Mouse (Mus musculus): Measurements from ENCODE around the gene Cox6b1. TPM values are rescaled to one million over a fixed set of nuclear protein-coding genes. Genes with fewer than 3 reads are reported as not detected.

Gene Cox6b1
- polyA plus RNA-seq, 1 experiment, result 273 TPM

DNA sequence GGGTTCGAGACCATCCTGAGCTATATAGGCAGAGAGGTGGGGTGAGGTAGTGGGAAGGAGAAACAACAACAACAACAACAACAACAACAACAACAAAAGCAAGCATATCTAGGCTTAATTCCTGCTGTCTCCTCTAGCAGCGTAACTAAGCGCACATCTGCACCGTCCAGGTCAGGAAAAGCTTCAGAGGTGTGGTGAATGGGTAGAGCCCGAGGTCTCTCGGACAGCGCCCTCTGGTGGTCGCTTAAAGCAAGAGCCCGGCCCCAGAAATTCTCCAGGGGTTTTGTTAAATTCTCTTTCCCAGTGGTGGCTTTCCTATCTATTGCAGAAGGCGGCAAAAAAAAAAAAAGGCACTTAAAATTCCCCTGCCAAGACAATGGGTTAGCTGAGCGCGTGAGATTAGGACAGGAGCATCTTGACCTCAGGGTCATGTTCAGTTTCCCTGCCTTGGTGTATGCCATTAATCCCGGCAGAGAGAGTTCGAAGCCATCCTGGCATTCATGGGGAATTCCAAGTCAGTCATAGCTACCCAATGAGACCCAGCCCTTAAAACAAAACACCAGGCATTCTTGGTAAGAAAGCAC is 12.3 kb downstream of the Cox6b1 start:
- DNase-seq, result peak; percentile 57
- Histone ChIP-seq H3K4me1 (ENCODE audit: control insufficient read depth, insufficient read depth, low read length) (no peaks in the 10 kb centered on the region), H3K4me3 (replicated peaks; ENCODE audit: extremely low read depth, low read depth, low read length) (no peak overlapping the region)
- TF ChIP-seq CTCF (IDR thresholded peaks at IDR 0.05; ENCODE audit: insufficient read depth, low read length), result peak; percentile 59
- TF ChIP-seq POLR2A (IDR thresholded peaks at IDR 0.05; ENCODE audit: borderline replicate concordance, extremely low read depth, low read depth, low read length), result no peak
- 19% methylated on average over 14 of the region's 14 CpGs for WGBS

DNA sequence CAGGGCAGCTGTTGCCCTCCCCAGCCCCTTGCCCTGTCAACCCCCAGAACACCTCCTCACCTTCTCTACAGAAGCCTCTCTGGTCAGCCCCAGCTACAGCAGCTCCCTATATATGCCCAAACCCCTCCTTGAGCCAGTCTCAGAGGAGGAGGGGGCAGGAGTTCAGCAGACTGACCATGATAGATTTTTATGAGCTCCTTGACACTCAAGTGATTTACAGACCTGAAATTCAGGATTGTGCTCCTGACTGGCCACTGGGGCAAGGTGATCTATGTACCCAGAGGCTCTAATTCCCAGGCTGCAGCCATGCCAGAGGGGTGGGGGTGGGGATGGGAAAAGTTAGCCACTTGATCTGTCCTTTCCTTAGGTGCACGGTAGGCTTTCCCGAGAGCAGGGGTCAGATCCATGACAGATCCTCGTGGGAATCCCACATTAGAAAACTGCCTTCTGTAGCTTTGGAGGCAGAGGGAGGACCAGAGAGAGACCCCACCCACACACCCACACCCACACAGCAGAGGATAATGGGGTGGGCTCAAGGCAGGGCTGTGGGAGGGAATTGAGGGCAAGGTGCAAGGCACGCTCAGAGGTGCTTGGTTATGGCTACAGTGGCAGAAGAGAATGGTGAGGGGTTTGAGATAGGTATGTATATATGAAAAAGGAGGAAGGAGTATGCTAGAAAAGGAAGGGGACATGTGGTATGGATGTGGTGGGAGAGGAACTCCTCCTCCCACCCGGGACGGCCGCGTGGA is 13.1 kb downstream of the Cox6b1 start, which contains the start of gene Upk1a:
Upk1a (minus strand) TSS at position 194 of the 749 bp plus-strand sequence.
- peaks cover under 1% of the 10 kb centered on the region; the same call in 1 of the 2 replicates for H3K4me1 ChIP-seq (ENCODE audit: control insufficient read depth, insufficient read depth, low read length)
- WGBS, result 71% methylated on average over 8 of the region's 8 CpGs
- no peak for DNase-seq
- H3K4me3 ChIP-seq (replicated peaks; ENCODE audit: extremely low read depth, low read depth, low read length), result no peak within 1 kb of the TSS
- TF ChIP-seq POLR2A (IDR thresholded peaks at IDR 0.05; ENCODE audit: borderline replicate concordance, extremely low read depth, low read depth, low read length), result no peak
- TF ChIP-seq CTCF (IDR thresholded peaks at IDR 0.05; ENCODE audit: insufficient read depth, low read length), result no peak

GRCm38 (mm10) chr7:30610043-30610442 is 15.9 kb downstream of the Cox6b1 start:
- peaks cover 2% of the 10 kb centered on the region; the same call in 1 of the 2 replicates for H3K4me1 ChIP-seq (ENCODE audit: control insufficient read depth, insufficient read depth, low read length)
- DNase-seq, result no peak
- 47% methylated on average over 7 of the region's 7 CpGs for WGBS
- no peak for TF ChIP-seq CTCF (IDR thresholded peaks at IDR 0.05; ENCODE audit: insufficient read depth, low read length)
- TF ChIP-seq POLR2A (IDR thresholded peaks at IDR 0.05; ENCODE audit: borderline replicate concordance, extremely low read depth, low read depth, low read length), result no peak
- no peak overlapping the region for H3K4me3 ChIP-seq (replicated peaks; ENCODE audit: extremely low read depth, low read depth, low read length)

DNA sequence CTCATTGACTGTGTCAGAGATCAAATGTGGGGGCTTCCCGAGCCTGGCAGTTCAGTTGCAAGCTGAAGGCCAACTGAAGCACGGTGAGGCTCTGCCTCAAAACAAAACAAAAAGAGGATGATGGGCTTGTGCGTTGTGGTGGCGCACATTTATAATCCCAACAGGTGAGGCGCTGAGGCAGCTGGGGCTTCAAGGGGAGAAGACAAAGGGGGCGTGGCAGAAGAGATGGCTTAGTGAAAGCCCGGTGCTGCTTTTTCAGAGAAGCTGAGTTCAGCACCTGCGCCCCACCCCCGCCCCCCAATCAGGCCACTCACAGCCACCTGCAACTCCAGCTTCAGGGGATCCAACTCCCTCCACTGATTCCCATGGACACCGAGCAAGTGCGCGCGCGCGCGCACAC is 17.5 kb downstream of the Cox6b1 start:
- 53% methylated on average over 16 of the region's 16 CpGs for WGBS
- no peak for TF ChIP-seq POLR2A (IDR thresholded peaks at IDR 0.05; ENCODE audit: borderline replicate concordance, extremely low read depth, low read depth, low read length)
- no peak for TF ChIP-seq CTCF (IDR thresholded peaks at IDR 0.05; ENCODE audit: insufficient read depth, low read length)
- DNase-seq, result no peak
- H3K4me3 ChIP-seq (replicated peaks; ENCODE audit: extremely low read depth, low read depth, low read length), result no peak overlapping the region
- H3K4me1 ChIP-seq (ENCODE audit: control insufficient read depth, insufficient read depth, low read length), result peaks cover 2% of the 10 kb centered on the region; the same call in 1 of the 2 replicates

DNA sequence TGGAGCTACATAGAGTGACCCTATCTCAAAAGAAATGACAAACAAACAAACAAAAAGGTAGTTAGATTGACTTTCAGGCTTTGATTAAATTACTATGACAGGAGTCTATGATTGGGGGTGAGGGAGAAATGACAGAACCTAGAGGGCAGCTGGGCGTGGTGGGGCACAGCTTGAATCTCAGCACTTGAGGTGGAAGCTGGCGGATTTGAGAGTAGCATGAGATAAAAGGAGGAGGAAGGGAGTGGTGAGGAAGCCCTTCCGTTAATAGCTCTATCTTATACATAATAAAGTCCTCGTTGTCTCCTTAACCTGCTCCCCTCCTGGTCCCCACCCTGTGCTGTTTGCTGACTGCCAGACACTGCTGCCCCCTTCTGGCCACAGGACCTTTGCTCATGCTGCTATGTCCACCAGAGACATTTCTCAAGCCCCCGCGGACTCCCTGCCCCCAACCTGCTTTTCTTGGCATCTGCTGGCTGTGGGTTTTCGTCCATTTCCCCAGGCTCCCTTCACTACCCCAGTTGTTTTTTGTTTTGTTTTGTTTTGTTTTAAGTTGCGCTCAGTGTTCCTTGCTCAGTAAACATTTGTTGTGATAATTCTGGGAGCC is 18.1 kb downstream of the Cox6b1 start:
- TF ChIP-seq CTCF (IDR thresholded peaks at IDR 0.05; ENCODE audit: insufficient read depth, low read length) (peak; percentile 76), POLR2A (IDR thresholded peaks at IDR 0.05; ENCODE audit: borderline replicate concordance, extremely low read depth, low read depth, low read length) (no peak)
- no peak overlapping the region for H3K4me3 ChIP-seq (replicated peaks; ENCODE audit: extremely low read depth, low read depth, low read length)
- peak; percentile 68 for DNase-seq
- H3K4me1 ChIP-seq (ENCODE audit: control insufficient read depth, insufficient read depth, low read length), result peaks cover 2% of the 10 kb centered on the region; the same call in 1 of the 2 replicates
- WGBS, result 16% methylated on average over 8 of the region's 8 CpGs

- no peak for DNase-seq
- 89% methylated on average over 8 of the region's 8 CpGs for WGBS
Observed at GRCm38 (mm10) chr7:30604944-30605343, 21.0 kb downstream of the Cox6b1 start.

DNA sequence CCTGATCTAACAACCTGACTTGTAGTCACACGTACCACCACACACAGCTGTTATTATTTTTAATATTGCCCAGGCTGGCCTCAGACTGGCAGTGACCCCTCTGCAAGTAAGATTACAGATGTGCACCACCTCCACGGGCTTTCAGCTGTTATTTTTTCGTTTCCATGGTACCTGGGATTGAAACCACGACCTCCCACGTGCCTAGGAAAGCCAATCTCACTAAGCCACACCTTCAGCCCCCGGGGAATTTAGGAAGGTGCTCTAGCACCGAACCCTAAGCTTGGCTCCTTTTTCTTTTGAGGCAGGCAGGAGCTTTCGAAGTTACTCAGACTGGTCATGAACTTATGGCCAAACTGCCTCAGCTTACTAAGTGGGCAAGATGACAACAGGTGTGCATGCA is 21.5 kb downstream of the Cox6b1 start:
- TF ChIP-seq POLR2A (IDR thresholded peaks at IDR 0.05; ENCODE audit: borderline replicate concordance, extremely low read depth, low read depth, low read length), result no peak
- TF ChIP-seq CTCF (IDR thresholded peaks at IDR 0.05; ENCODE audit: insufficient read depth, low read length), result no peak
- no peak for DNase-seq
- 44% methylated on average over 8 of the region's 8 CpGs for WGBS
- H3K4me1 ChIP-seq (ENCODE audit: control insufficient read depth, insufficient read depth, low read length), result peaks cover 6% of the 10 kb centered on the region; the same call in 1 of the 2 replicates
- no peak overlapping the region for H3K4me3 ChIP-seq (replicated peaks; ENCODE audit: extremely low read depth, low read depth, low read length)

More at GRCm38 (mm10) chr7:30604944-30605343, 21.0 kb downstream of the Cox6b1 start:
- Histone ChIP-seq H3K4me3 (replicated peaks; ENCODE audit: extremely low read depth, low read depth, low read length) (no peak overlapping the region), H3K4me1 (ENCODE audit: control insufficient read depth, insufficient read depth, low read length) (peaks cover 6% of the 10 kb centered on the region; the same call in 1 of the 2 replicates)
- TF ChIP-seq CTCF (IDR thresholded peaks at IDR 0.05; ENCODE audit: insufficient read depth, low read length) (no peak), POLR2A (IDR thresholded peaks at IDR 0.05; ENCODE audit: borderline replicate concordance, extremely low read depth, low read depth, low read length) (no peak)

GRCm38 (mm10) chr7:30602583-30602982 is 23.4 kb downstream of the Cox6b1 start:
- peak; percentile 44; the same call in 1 of the 2 replicates for TF ChIP-seq POLR2A (IDR thresholded peaks at IDR 0.05; ENCODE audit: borderline replicate concordance, extremely low read depth, low read depth, low read length)
- no peak for TF ChIP-seq CTCF (IDR thresholded peaks at IDR 0.05; ENCODE audit: insufficient read depth, low read length)
- WGBS, result 20% methylated on average over 3 of the region's 3 CpGs
- Histone ChIP-seq H3K4me1 (ENCODE audit: control insufficient read depth, insufficient read depth, low read length) (0 out of 2 replicates have a peak, but pooled peaks cover 4% of the 10 kb centered on the region), H3K4me3 (replicated peaks; ENCODE audit: extremely low read depth, low read depth, low read length) (no peak overlapping the region)
- DNase-seq, result peak; percentile 81

DNA sequence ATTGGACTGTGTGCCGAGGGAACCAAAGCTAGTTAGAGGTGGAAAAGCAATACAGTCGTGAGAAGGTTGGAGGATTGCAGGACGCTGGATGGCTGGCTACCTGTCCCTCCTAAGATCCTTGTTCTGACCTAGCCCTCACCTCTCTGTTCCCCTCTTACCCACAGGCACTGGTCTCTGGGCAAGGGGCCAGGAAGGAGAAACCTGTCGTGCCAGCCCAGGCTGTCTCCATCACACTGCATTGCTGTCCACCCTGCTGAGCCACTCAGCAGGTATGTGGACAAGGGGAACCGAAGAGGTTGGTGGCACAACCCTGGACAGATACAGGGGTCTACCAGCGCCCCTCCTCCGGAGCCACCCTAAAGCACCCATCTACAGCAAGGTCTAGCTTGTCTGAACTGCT is 25.3 kb downstream of the Cox6b1 start:
- Histone ChIP-seq H3K4me3 (replicated peaks; ENCODE audit: extremely low read depth, low read depth, low read length) (no peak overlapping the region), H3K4me1 (ENCODE audit: control insufficient read depth, insufficient read depth, low read length) (0 out of 2 replicates have a peak, but pooled peaks cover 4% of the 10 kb centered on the region)
- peak; percentile 75 for DNase-seq
- TF ChIP-seq POLR2A (IDR thresholded peaks at IDR 0.05; ENCODE audit: borderline replicate concordance, extremely low read depth, low read depth, low read length), result no peak
- TF ChIP-seq CTCF (IDR thresholded peaks at IDR 0.05; ENCODE audit: insufficient read depth, low read length), result no peak
- WGBS, result 61% methylated on average over 7 of the region's 7 CpGs

All from lung, adult 2 months (tissue).